Mouse (Mus musculus): Measurements from ENCODE around the gene Taar8c. TPM values are rescaled to one million over a fixed set of nuclear protein-coding genes. Genes with fewer than 3 reads are reported as not detected.
"Not testable (repeated sequence)": the region's sequence is repeated elsewhere in the genome, so short reads cannot be mapped to it uniquely, and the experiment has no call there.

Gene Taar8c
- polyA plus RNA-seq, 1 experiment from 2014 or later: not detected

GRCm38 (mm10) chr10:24108236-24108635 is 6.5 kb upstream of the Taar8c start:
- Histone ChIP-seq H3K4me3 (no peak overlapping the region), H3K9me3 (no peaks in the 10 kb centered on the region), H3K4me2 (no peak overlapping the region), H3K36me3 (no peaks in the 10 kb centered on the region), H3K27ac (no peak overlapping the region), H3K9ac (no peak overlapping the region), H3K4me1 (no peaks in the 10 kb centered on the region), H3K27me3 (no peaks in the 10 kb centered on the region)
- no peak for ATAC-seq (ENCODE audit: borderline replicate concordance, extremely low read depth, low FRiP score, low TSS enrichment)
- WGBS: 68% methylated on average over 3 of the region's 3 CpGs

GRCm38 (mm10) chr10:24107747-24108146 is 6.0 kb upstream of the Taar8c start:
- no peaks in the 10 kb centered on the region for H3K4me1 ChIP-seq
- H3K4me3 ChIP-seq: no peak overlapping the region
- ATAC-seq (ENCODE audit: borderline replicate concordance, extremely low read depth, low FRiP score, low TSS enrichment): no peak
- H3K9ac ChIP-seq: no peak overlapping the region
- no peak overlapping the region for H3K4me2 ChIP-seq
- 60% methylated on average over 5 of the region's 5 CpGs for WGBS
- H3K27me3 ChIP-seq: no peaks in the 10 kb centered on the region
- H3K27ac ChIP-seq: no peak overlapping the region
- H3K36me3 ChIP-seq: no peaks in the 10 kb centered on the region
- H3K9me3 ChIP-seq: no peaks in the 10 kb centered on the region

DNA sequence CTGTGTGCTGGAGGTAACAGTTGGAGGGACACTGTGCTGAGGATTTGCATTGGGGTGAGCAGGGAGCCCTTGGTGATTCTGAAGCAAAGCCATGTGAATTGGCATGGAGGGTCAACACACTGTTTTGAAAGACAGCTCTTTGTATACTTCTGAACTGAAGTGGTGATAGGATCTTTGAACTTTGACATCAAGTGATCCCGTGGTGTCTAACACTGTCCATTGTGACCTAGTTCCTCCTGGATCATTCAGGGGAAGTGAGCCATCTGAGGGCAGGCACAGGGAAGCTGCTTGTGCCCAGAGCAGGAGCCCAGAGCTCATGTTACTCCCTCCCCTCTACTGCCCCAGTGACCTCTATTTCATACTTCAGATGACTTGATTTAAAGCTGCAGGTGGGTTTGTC is 1.6 kb upstream of the Taar8c start:
- not testable (repeated sequence) for ATAC-seq (ENCODE audit: borderline replicate concordance, extremely low read depth, low FRiP score, low TSS enrichment); H3K9ac ChIP-seq; H3K27me3 ChIP-seq; H3K36me3 ChIP-seq; H3K4me2 ChIP-seq; H3K9me3 ChIP-seq; H3K4me3 ChIP-seq; H3K4me1 ChIP-seq; H3K27ac ChIP-seq
- 17% methylated on average over 1 of the region's 1 CpGs for WGBS

DNA sequence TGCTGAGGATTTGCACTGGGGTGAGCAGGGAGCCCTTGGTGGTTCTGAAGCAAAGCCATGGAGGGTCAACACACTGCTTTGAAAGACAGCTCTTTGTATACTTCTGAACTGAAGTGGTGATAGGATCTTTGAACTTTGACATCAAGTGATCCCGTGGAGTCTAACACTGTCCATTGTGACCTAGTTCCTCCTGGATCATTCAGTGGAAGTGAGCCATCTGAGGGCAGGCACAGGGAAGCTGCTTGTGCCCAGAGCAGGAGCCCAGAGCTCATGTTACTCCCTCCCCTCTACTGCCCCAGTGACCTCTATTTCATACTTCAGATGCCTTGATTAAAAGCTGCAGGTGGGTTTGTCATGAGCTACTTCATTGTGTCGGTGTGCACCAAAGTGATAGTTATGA is 4.7 kb downstream of the Taar8c start:
- not testable (repeated sequence) for ATAC-seq (ENCODE audit: borderline replicate concordance, extremely low read depth, low FRiP score, low TSS enrichment); H3K4me1 ChIP-seq; H3K4me3 ChIP-seq; H3K9ac ChIP-seq; H3K9me3 ChIP-seq; H3K27me3 ChIP-seq; H3K27ac ChIP-seq; H3K36me3 ChIP-seq; H3K4me2 ChIP-seq
- 17% methylated on average over 2 of the region's 2 CpGs for WGBS

DNA sequence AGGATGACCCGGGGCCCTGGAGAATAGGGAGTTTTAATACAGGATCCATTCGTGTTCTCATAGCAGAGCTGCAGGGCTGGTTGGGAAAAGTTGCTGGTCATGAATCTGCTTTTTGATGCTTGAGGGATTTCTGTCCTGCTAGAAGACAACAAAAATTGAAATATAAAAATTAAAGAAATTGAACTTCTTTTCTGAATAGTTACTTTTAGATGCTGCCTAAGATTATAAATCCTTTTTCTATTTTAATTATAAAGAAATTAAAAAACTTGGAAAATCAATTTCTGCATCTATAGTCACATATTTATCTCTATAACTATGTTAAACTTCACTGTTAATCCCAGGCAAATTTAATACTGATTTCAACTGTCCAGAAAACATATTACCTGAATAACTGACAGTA is 9.5 kb downstream of the Taar8c start, which contains the start of gene Taar8b:
Gene Taar8b (minus strand): TSS at position 101 of the 400 bp plus-strand sequence.
- no peak for ATAC-seq (ENCODE audit: borderline replicate concordance, extremely low read depth, low FRiP score, low TSS enrichment)
- no peaks in the 10 kb centered on the region for H3K9me3 ChIP-seq
- no peaks in the 10 kb centered on the region for H3K4me1 ChIP-seq
- no peak within 1 kb of the TSS for H3K27ac ChIP-seq
- no peaks in the 10 kb centered on the region for H3K27me3 ChIP-seq
- H3K4me3 ChIP-seq: no peak within 1 kb of the TSS
- H3K9ac ChIP-seq: no peak within 1 kb of the TSS
- WGBS: 60% methylated on average over 2 of the region's 2 CpGs
- H3K4me2 ChIP-seq: no peak within 1 kb of the TSS
- H3K36me3 ChIP-seq: no peaks in the 10 kb centered on the region

DNA sequence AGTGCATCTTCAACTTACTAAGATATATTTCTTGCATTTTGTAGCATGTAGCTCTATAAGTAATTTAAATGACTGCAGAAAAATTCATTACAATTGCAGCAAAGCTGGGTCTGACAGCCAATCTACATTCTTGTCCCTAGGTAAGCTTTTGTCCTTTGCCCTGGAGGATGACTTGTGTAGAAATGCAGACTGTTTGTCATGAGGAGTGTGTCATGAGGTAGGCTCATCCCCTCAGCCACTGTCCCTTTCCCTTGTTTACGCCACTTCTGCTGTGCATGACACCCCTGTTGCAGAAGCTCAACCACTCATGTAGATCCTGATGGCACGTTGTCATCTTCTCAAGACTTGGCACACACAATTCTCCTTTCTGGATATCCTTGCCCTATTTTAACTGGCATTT is 14.5 kb downstream of the Taar8c start:
- 85% methylated on average over 2 of the region's 2 CpGs for WGBS
- Histone ChIP-seq H3K27me3 (no peaks in the 10 kb centered on the region), H3K9ac (no peak overlapping the region), H3K27ac (no peak overlapping the region), H3K36me3 (no peaks in the 10 kb centered on the region), H3K9me3 (no peaks in the 10 kb centered on the region), H3K4me1 (no peaks in the 10 kb centered on the region), H3K4me3 (no peak overlapping the region), H3K4me2 (no peak overlapping the region)
- no peak for ATAC-seq (ENCODE audit: borderline replicate concordance, extremely low read depth, low FRiP score, low TSS enrichment)

- H3K9ac ChIP-seq: no peak overlapping the region
- H3K4me1 ChIP-seq: no peaks in the 10 kb centered on the region
- ATAC-seq (ENCODE audit: borderline replicate concordance, extremely low read depth, low FRiP score, low TSS enrichment): no peak
- H3K9me3 ChIP-seq: no peaks in the 10 kb centered on the region
- no peaks in the 10 kb centered on the region for H3K27me3 ChIP-seq
- H3K4me2 ChIP-seq: no peak overlapping the region
- H3K4me3 ChIP-seq: no peak overlapping the region
- 47% methylated on average over 5 of the region's 5 CpGs for WGBS
- H3K27ac ChIP-seq: no peak overlapping the region
- H3K36me3 ChIP-seq: no peaks in the 10 kb centered on the region
These were observed 15.2 kb downstream of the Taar8c start for GRCm38 (mm10) chr10:24086555-24086954.

DNA sequence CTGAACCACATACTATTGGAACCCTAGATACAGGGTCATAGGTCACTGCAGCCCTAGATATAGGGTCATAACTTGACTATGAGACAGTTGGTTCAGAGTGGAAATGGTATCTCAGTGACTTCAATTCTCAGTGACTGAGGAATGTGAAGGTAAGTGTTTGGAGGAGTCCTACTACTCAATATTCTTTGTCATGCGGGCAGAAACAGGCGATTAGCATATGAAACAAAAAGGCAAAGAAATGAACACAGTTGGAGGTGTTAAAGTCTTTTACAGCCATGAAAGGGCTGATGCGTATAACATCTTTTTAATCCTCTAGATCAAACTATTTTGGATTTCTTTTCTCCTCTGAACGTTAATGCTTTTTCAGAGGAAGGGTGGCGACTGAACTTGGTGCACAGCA is 15.8 kb downstream of the Taar8c start:
- no peaks in the 10 kb centered on the region for H3K9me3 ChIP-seq
- no peaks in the 10 kb centered on the region for H3K27me3 ChIP-seq
- WGBS: 64% methylated on average over 5 of the region's 5 CpGs
- no peak overlapping the region for H3K4me2 ChIP-seq
- H3K36me3 ChIP-seq: no peaks in the 10 kb centered on the region
- H3K9ac ChIP-seq: no peak overlapping the region
- no peak overlapping the region for H3K27ac ChIP-seq
- ATAC-seq (ENCODE audit: borderline replicate concordance, extremely low read depth, low FRiP score, low TSS enrichment): no peak
- no peaks in the 10 kb centered on the region for H3K4me1 ChIP-seq
- H3K4me3 ChIP-seq: no peak overlapping the region

GRCm38 (mm10) chr10:24080166-24080565 is 21.5 kb downstream of the Taar8c start:
- WGBS: 26% methylated on average over 3 of the region's 3 CpGs
- Histone ChIP-seq H3K4me1 (no peaks in the 10 kb centered on the region), H3K27ac (no peak overlapping the region), H3K4me3 (no peak overlapping the region), H3K27me3 (no peaks in the 10 kb centered on the region), H3K9ac (no peak overlapping the region), H3K9me3 (no peaks in the 10 kb centered on the region), H3K4me2 (no peak overlapping the region), H3K36me3 (no peaks in the 10 kb centered on the region)
- ATAC-seq (ENCODE audit: borderline replicate concordance, extremely low read depth, low FRiP score, low TSS enrichment): no peak

DNA sequence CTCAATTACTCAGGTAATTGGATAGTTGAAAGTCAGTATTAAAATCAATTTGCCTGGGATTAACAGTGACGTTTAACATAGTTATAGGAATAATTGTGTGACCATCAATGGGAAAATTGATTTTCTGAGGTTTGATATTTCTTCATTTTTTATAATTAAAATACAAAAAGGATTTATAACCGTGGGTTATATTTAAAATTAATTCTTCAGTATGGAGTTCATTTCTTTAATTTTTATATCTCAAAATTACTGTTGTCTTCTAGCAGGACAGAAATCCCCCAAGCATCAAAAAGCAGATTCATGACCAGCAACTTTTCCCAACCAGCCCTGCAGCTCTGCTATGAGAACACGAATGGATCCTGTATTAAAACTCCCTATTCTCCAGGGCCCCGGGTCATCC is 25.5 kb downstream of the Taar8c start, which contains the start of gene Taar8a:
Gene Taar8a (plus strand): TSS at position 301 of the 400 bp plus-strand sequence.
- H3K9ac ChIP-seq; H3K9me3 ChIP-seq; H3K36me3 ChIP-seq; H3K27me3 ChIP-seq; ATAC-seq (ENCODE audit: borderline replicate concordance, extremely low read depth, low FRiP score, low TSS enrichment); H3K4me2 ChIP-seq; H3K4me3 ChIP-seq; H3K4me1 ChIP-seq; H3K27ac ChIP-seq: not testable (repeated sequence)
- 90% methylated on average over 2 of the region's 4 CpGs for WGBS

- not testable (repeated sequence) for H3K27me3 ChIP-seq; ATAC-seq (ENCODE audit: borderline replicate concordance, extremely low read depth, low FRiP score, low TSS enrichment); H3K4me3 ChIP-seq; H3K9ac ChIP-seq; H3K9me3 ChIP-seq; H3K27ac ChIP-seq; H3K4me2 ChIP-seq; H3K4me1 ChIP-seq; H3K36me3 ChIP-seq
- WGBS: 21% methylated on average over 2 of the region's 2 CpGs
These were observed 27.0 kb downstream of the Taar8c start for GRCm38 (mm10) chr10:24074751-24075150.

DNA sequence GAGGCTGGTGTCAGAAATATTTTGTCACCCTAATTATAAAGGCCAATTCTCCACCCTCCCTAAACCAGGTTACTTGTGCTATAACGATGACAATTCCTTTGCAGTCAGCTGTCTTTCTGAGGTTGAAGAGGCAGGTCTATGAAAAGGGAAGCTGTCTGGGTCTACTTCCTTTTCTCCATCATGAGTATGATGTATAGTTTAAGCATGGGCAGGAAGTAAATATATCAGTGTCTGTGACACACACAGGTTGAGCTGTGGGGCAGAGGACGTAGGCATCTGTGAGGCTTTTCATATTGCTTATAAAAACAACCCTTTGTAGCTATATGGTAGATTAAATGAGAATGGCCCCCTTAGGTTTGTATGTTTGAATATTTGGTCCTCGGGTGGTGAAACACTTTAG is 42.7 kb downstream of the Taar8c start:
- no peak for ATAC-seq (ENCODE audit: borderline replicate concordance, extremely low read depth, low FRiP score, low TSS enrichment)
- Histone ChIP-seq H3K9me3 (no peaks in the 10 kb centered on the region), H3K9ac (no peak overlapping the region), H3K4me3 (no peak overlapping the region), H3K4me1 (no peaks in the 10 kb centered on the region), H3K27ac (no peak overlapping the region), H3K27me3 (no peaks in the 10 kb centered on the region), H3K36me3 (no peaks in the 10 kb centered on the region), H3K4me2 (no peak overlapping the region)
- WGBS: 71% methylated on average over 3 of the region's 3 CpGs

DNA sequence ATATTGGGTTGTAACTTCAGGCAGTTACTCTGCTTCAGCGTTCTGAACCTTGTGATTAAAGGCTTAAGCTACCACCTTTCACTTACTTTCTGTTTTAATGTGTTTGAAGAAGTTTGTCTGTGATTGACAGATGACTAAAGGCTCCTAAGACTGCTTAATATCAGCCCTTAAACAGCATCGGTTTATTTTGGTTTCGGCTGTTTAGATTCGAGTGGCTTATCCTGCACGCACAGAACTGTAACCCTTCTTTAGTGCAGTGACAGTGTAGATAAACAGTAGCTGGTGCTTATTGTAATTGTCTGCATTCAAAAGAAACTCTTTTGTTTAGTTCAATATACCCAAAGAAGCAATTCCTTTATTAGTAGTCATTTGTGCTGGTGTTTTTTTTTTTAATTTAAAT is 49.7 kb downstream of the Taar8c start:
- Histone ChIP-seq H3K9me3 (no peaks in the 10 kb centered on the region), H3K27me3 (no peaks in the 10 kb centered on the region), H3K9ac (no peak overlapping the region), H3K4me2 (no peak overlapping the region), H3K27ac (no peak overlapping the region), H3K4me1 (no peaks in the 10 kb centered on the region), H3K4me3 (no peak overlapping the region), H3K36me3 (no peaks in the 10 kb centered on the region)
- ATAC-seq (ENCODE audit: borderline replicate concordance, extremely low read depth, low FRiP score, low TSS enrichment): no peak
- 42% methylated on average over 5 of the region's 5 CpGs for WGBS
